Mouse (Mus musculus): ENCODE data around the gene Tcp11l1. TPM values are rescaled to one million over a fixed set of nuclear protein-coding genes. Genes with fewer than 3 reads are reported as not detected.

The Tcp11l1 gene
- total and polyA plus RNA-seq, 3 experiments: 22.1 to 26.7 TPM; not detected in 1

DNA sequence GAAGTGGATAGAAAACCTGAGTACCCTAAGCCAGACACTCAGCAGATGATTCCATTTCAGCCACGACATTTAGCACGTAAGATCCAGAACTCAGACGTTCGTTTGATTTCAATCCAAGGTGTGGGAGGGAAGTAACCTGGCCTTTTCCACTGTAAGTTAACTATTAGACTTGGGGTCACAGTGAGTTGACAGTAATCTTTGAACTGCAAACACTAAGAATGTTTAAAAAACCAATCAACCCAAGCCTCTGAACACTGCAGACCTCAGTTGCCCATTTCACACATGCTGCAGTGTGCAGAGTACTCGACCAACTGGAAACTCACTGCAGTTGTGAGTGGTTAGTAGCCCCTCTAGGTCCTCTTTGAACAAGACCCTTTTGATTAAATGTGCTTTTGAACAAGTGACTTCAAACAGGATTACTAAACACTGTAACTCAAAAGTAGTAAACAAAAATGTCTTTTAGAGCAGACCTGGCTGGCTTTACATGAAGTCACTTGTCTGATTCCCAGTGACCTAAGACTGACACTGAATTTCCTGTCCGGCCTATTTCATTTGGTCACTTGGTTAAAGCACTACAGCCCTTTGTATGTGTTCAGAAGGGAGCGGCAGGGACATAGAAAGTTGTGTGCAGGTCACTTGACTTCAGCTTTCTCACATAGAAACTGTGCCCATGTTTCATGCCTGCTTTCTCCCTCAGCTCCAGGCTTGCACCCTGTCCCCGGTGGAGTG is 48.4 kb downstream of the Tcp11l1 start:
- H3K36me3 ChIP-seq (ENCODE audit: control insufficient read depth in 1 of 2, insufficient read depth in 2 of 2, low read length in 2 of 2): peaks cover 0 to 11% of the 10 kb centered on the region in 2 experiments; a peak in 2 of 4 replicates
- H3K9ac ChIP-seq (ENCODE audit: control insufficient read depth, low read depth, low read length, poor library complexity, severe bottlenecking): no peak overlapping the region
- H3K4me1 ChIP-seq (ENCODE audit: control insufficient read depth in 1 of 2, insufficient read depth in 2 of 2, low read length in 2 of 2): no peaks in the 10 kb centered on the region
- H3K4me3 ChIP-seq (ENCODE audit: control insufficient read depth in 1 of 2, insufficient read depth in 1 of 2, low read depth in 2 of 2, low read length in 2 of 2): no peak overlapping the region
- no peaks in the 10 kb centered on the region for H3K79me2 ChIP-seq (ENCODE audit: control insufficient read depth, insufficient read depth, low read length, poor library complexity)
- no peaks in the 10 kb centered on the region for H3K9me3 ChIP-seq (replicated peaks; ENCODE audit: insufficient read depth, low read length)
- H3K27ac ChIP-seq (ENCODE audit: control insufficient read depth, low read depth, low read length): no peak overlapping the region
- no peak for DNase-seq (ENCODE audit: low read depth, low spot score)
- no peaks in the 10 kb centered on the region for H3K27me3 ChIP-seq (ENCODE audit: control insufficient read depth in 1 of 2, insufficient read depth in 2 of 2, low read length in 2 of 2)
- TF ChIP-seq UBTF (IDR thresholded peaks at IDR 0.05; ENCODE audit: borderline replicate concordance, insufficient read depth, low read depth, low read length): no peak
- no peak for TF ChIP-seq KAT2A (conservative IDR thresholded peaks at IDR 0.05; ENCODE audit: low read depth, low read length)
- no peak for TF ChIP-seq JUND (IDR thresholded peaks at IDR 0.05; ENCODE audit: low read depth, low read length)
- no peak for TF ChIP-seq POLR2AphosphoS2 (IDR thresholded peaks at IDR 0.05; ENCODE audit: low read length)
- no peak for TF ChIP-seq POLR2A (IDR thresholded peaks at IDR 0.05; ENCODE audit: control insufficient read depth in 1 of 2, insufficient read depth in 1 of 2, low read depth in 1 of 2, low read length in 2 of 2, poor library complexity in 1 of 2)
- no peak for TF ChIP-seq SMC3 (IDR thresholded peaks at IDR 0.05; ENCODE audit: low read depth, low read length)
- no peak for TF ChIP-seq MAZ (IDR thresholded peaks at IDR 0.05; ENCODE audit: low read depth, low read length)
- no peak for TF ChIP-seq ZNF384 (IDR thresholded peaks at IDR 0.05; ENCODE audit: low read depth, low read length)
- no peak for TF ChIP-seq NRF1 (IDR thresholded peaks at IDR 0.05; ENCODE audit: insufficient read depth, low read depth, low read length, poor library complexity, severe bottlenecking)
- TF ChIP-seq MEF2A (IDR thresholded peaks at IDR 0.05; ENCODE audit: extremely low read depth, insufficient replicate concordance, low read depth, low read length, poor library complexity, severe bottlenecking): no peak
- no peak for TF ChIP-seq NELFE (IDR thresholded peaks at IDR 0.05; ENCODE audit: low read depth, low read length)
- no peak for TF ChIP-seq CTCF (IDR thresholded peaks at IDR 0.05 in 2 of 3, conservative IDR thresholded peaks at IDR 0.05 in 1 of 3; ENCODE audit: control insufficient read depth in 1 of 3, insufficient read depth in 1 of 3, low read depth in 2 of 3, low read length in 3 of 3, poor library complexity in 1 of 3, severe bottlenecking in 1 of 3)

GRCm38 (mm10) chr2:104658659-104659058 is 53.3 kb downstream of the Tcp11l1 start:
- Histone ChIP-seq H3K79me2 (ENCODE audit: control insufficient read depth, insufficient read depth, low read length, poor library complexity) (no peaks in the 10 kb centered on the region), H3K4me3 (ENCODE audit: control insufficient read depth in 1 of 2, insufficient read depth in 1 of 2, low read depth in 2 of 2, low read length in 2 of 2) (no peak overlapping the region), H3K27ac (ENCODE audit: control insufficient read depth, low read depth, low read length) (no peak overlapping the region), H3K27me3 (ENCODE audit: control insufficient read depth in 1 of 2, insufficient read depth in 2 of 2, low read length in 2 of 2) (no peaks in the 10 kb centered on the region), H3K4me1 (ENCODE audit: control insufficient read depth in 1 of 2, insufficient read depth in 2 of 2, low read length in 2 of 2) (no peaks in the 10 kb centered on the region), H3K9ac (ENCODE audit: control insufficient read depth, low read depth, low read length, poor library complexity, severe bottlenecking) (no peak overlapping the region), H3K36me3 (ENCODE audit: control insufficient read depth in 1 of 2, insufficient read depth in 2 of 2, low read length in 2 of 2) (peaks cover 0 to 8% of the 10 kb centered on the region in 2 experiments; a peak in 3 of 4 replicates), H3K9me3 (replicated peaks; ENCODE audit: insufficient read depth, low read length) (no peaks in the 10 kb centered on the region)
- no peak for DNase-seq (ENCODE audit: low read depth, low spot score)
- no peak for TF ChIP-seq MXI1 (IDR thresholded peaks at IDR 0.05; ENCODE audit: low read depth, low read length)
- no peak for TF ChIP-seq TAL1 (IDR thresholded peaks at IDR 0.05; ENCODE audit: low read length)
- TF ChIP-seq MYC (IDR thresholded peaks at IDR 0.05; ENCODE audit: low read depth, low read length): no peak
- no peak for TF ChIP-seq GABPA (IDR thresholded peaks at IDR 0.05; ENCODE audit: low read depth, low read length)
- no peak for TF ChIP-seq SMC3 (IDR thresholded peaks at IDR 0.05; ENCODE audit: low read depth, low read length)
- TF ChIP-seq UBTF (IDR thresholded peaks at IDR 0.05; ENCODE audit: borderline replicate concordance, insufficient read depth, low read depth, low read length): no peak
- no peak for TF ChIP-seq ELF1 (IDR thresholded peaks at IDR 0.05; ENCODE audit: low read depth, low read length)
- TF ChIP-seq NELFE (IDR thresholded peaks at IDR 0.05; ENCODE audit: low read depth, low read length): no peak
- no peak for TF ChIP-seq ZC3H11A (IDR thresholded peaks at IDR 0.05; ENCODE audit: low read depth, low read length)
- no peak for TF ChIP-seq CHD1 (IDR thresholded peaks at IDR 0.05; ENCODE audit: low read depth, low read length)
- TF ChIP-seq USF2 (IDR thresholded peaks at IDR 0.05; ENCODE audit: borderline replicate concordance in 1 of 2, insufficient read depth in 1 of 2, low read depth in 1 of 2, low read length in 2 of 2): no peak
